Mouse (Mus musculus): Measurements from ENCODE around the gene Gm8113. TPM values are rescaled to one million over a fixed set of nuclear protein-coding genes. Genes with fewer than 3 reads are reported as not detected.
"Not testable (repeated sequence)": the region's sequence is repeated elsewhere in the genome, so short reads cannot be mapped to it uniquely, and the experiment has no call there.

Gm8113 gene
- polyA plus RNA-seq (2016; fragmentation: Nextera tagmentation; extraction: Ambion mirVana) = 4.7 and 5.5 TPM in 2 replicates

- peak within 1 kb of the TSS; percentile 53 for H3K4me3 ChIP-seq
- DNase-seq (ENCODE audit: extremely low spot score, low spot score) = peak; percentile 86
- not testable (repeated sequence) for H3K4me1 ChIP-seq; H3K9me3 ChIP-seq; H3K36me3 ChIP-seq (replicated peaks); H3K27me3 ChIP-seq (ENCODE audit: poor library complexity, severe bottlenecking)
- WGBS = 8% methylated on average over 10 of the region's 10 CpGs
- H3K27ac ChIP-seq = peak within 1 kb of the TSS; percentile 92
Measured at GRCm38 (mm10) chr14:43924688-43925403, at the start of gene Gm8113. TSS of gene Gm8113 (plus strand) at chr14:43925390.

- 73% methylated on average over 3 of the region's 3 CpGs for WGBS
- not testable (repeated sequence) for H3K27ac ChIP-seq; H3K4me1 ChIP-seq; DNase-seq (ENCODE audit: extremely low spot score, low spot score); H3K27me3 ChIP-seq (ENCODE audit: poor library complexity, severe bottlenecking); H3K4me3 ChIP-seq; H3K9me3 ChIP-seq; H3K36me3 ChIP-seq (replicated peaks)
Measured at GRCm38 (mm10) chr14:43875417-43875816, 49.8 kb upstream of the Gm8113 start, which contains the start of gene Ear1. TSS of gene Ear1 (minus strand) at chr14:43875517.

- not testable (repeated sequence) for H3K9me3 ChIP-seq; H3K27ac ChIP-seq; DNase-seq (ENCODE audit: extremely low spot score, low spot score); H3K27me3 ChIP-seq (ENCODE audit: poor library complexity, severe bottlenecking); H3K4me1 ChIP-seq; H3K4me3 ChIP-seq; H3K36me3 ChIP-seq (replicated peaks)
- 65% methylated on average over 1 of the region's 2 CpGs for WGBS
Measured at GRCm38 (mm10) chr14:43877789-43878188, 47.4 kb upstream of the Gm8113 start.

GRCm38 (mm10) chr14:43879966-43880545 lies 45.1 kb upstream of the Gm8113 start:
- DNase-seq (ENCODE audit: extremely low spot score, low spot score); H3K9me3 ChIP-seq; H3K27ac ChIP-seq; H3K4me3 ChIP-seq; H3K4me1 ChIP-seq; H3K27me3 ChIP-seq (ENCODE audit: poor library complexity, severe bottlenecking); H3K36me3 ChIP-seq (replicated peaks): not testable (repeated sequence)
- WGBS = 92% methylated on average over 5 of the region's 5 CpGs

- H3K4me3 ChIP-seq; H3K4me1 ChIP-seq; H3K27me3 ChIP-seq (ENCODE audit: poor library complexity, severe bottlenecking); H3K27ac ChIP-seq; DNase-seq (ENCODE audit: extremely low spot score, low spot score); H3K36me3 ChIP-seq (replicated peaks); H3K9me3 ChIP-seq: not testable (repeated sequence)
- WGBS = 75% methylated on average over 1 of the region's 1 CpGs
Measured at GRCm38 (mm10) chr14:43886235-43886634, 39.0 kb upstream of the Gm8113 start.

GRCm38 (mm10) chr14:43891288-43891687 lies 33.9 kb upstream of the Gm8113 start:
- not testable (repeated sequence) for DNase-seq (ENCODE audit: extremely low spot score, low spot score); H3K27ac ChIP-seq; H3K27me3 ChIP-seq (ENCODE audit: poor library complexity, severe bottlenecking); H3K9me3 ChIP-seq; H3K36me3 ChIP-seq (replicated peaks); H3K4me3 ChIP-seq; H3K4me1 ChIP-seq
- WGBS = 100% methylated on average over 1 of the region's 1 CpGs

- not testable (repeated sequence) for DNase-seq (ENCODE audit: extremely low spot score, low spot score); H3K36me3 ChIP-seq (replicated peaks); H3K27ac ChIP-seq; H3K4me3 ChIP-seq; H3K27me3 ChIP-seq (ENCODE audit: poor library complexity, severe bottlenecking); H3K9me3 ChIP-seq; H3K4me1 ChIP-seq
- 37% methylated on average over 1 of the region's 2 CpGs for WGBS
Measured at GRCm38 (mm10) chr14:43895357-43895756, 29.8 kb upstream of the Gm8113 start.

- not testable (repeated sequence) for H3K4me1 ChIP-seq; H3K27me3 ChIP-seq (ENCODE audit: poor library complexity, severe bottlenecking); H3K27ac ChIP-seq; H3K36me3 ChIP-seq (replicated peaks); DNase-seq (ENCODE audit: extremely low spot score, low spot score); H3K4me3 ChIP-seq; H3K9me3 ChIP-seq
- WGBS = 91% methylated on average over 3 of the region's 3 CpGs
Measured at GRCm38 (mm10) chr14:43898577-43898976, 26.6 kb upstream of the Gm8113 start.

GRCm38 (mm10) chr14:43918214-43918613 lies 7.0 kb upstream of the Gm8113 start:
- H3K36me3 ChIP-seq (replicated peaks); H3K27ac ChIP-seq; H3K4me1 ChIP-seq; H3K9me3 ChIP-seq; DNase-seq (ENCODE audit: extremely low spot score, low spot score); H3K4me3 ChIP-seq; H3K27me3 ChIP-seq (ENCODE audit: poor library complexity, severe bottlenecking): not testable (repeated sequence)

GRCm38 (mm10) chr14:43923459-43923858 lies 1.7 kb upstream of the Gm8113 start, which contains the start of gene Ear10:
TSS of gene Ear10 (minus strand) at chr14:43923559.
- H3K27me3 ChIP-seq (ENCODE audit: poor library complexity, severe bottlenecking); H3K36me3 ChIP-seq (replicated peaks); DNase-seq (ENCODE audit: extremely low spot score, low spot score); H3K4me3 ChIP-seq; H3K9me3 ChIP-seq; H3K4me1 ChIP-seq: not testable (repeated sequence)
- 0 out of 2 replicates have a peak within 1 kb of the TSS, but pooled peaks have one; percentile 92 for H3K27ac ChIP-seq
- 90% methylated on average over 3 of the region's 3 CpGs for WGBS

- not testable (repeated sequence) for H3K9me3 ChIP-seq; H3K27me3 ChIP-seq (ENCODE audit: poor library complexity, severe bottlenecking); H3K4me1 ChIP-seq; H3K36me3 ChIP-seq (replicated peaks)
- Histone ChIP-seq H3K27ac (peak overlapping the region; percentile 92), H3K4me3 (peak overlapping the region; percentile 53)
- 8% methylated on average over 21 of the region's 21 CpGs for WGBS
- DNase-seq (ENCODE audit: extremely low spot score, low spot score) = peak; percentile 63
Measured at GRCm38 (mm10) chr14:43925404-43925950, 287 bp downstream of the Gm8113 start.

GRCm38 (mm10) chr14:43932991-43933390 lies 7.8 kb downstream of the Gm8113 start:
- H3K4me1 ChIP-seq; H3K36me3 ChIP-seq (replicated peaks); H3K27me3 ChIP-seq (ENCODE audit: poor library complexity, severe bottlenecking); H3K27ac ChIP-seq; H3K4me3 ChIP-seq; H3K9me3 ChIP-seq: not testable (repeated sequence)
- 20% methylated on average over 8 of the region's 8 CpGs for WGBS
- peak; percentile 34 for DNase-seq (ENCODE audit: extremely low spot score, low spot score)

- not testable (repeated sequence) for H3K4me3 ChIP-seq; DNase-seq (ENCODE audit: extremely low spot score, low spot score); H3K27me3 ChIP-seq (ENCODE audit: poor library complexity, severe bottlenecking); H3K9me3 ChIP-seq; H3K36me3 ChIP-seq (replicated peaks); H3K27ac ChIP-seq; H3K4me1 ChIP-seq
- WGBS = 55% methylated on average over 5 of the region's 5 CpGs
Measured at GRCm38 (mm10) chr14:43933399-43933798, 8.2 kb downstream of the Gm8113 start.
